Mouse (Mus musculus) stomach, adult 2 months (tissue): ENCODE results near the gene Tnpo2. TPM values are rescaled to one million over a fixed set of nuclear protein-coding genes. Genes with fewer than 3 reads are reported as not detected.

Experiments
- polyA plus RNA-seq: library from polyadenylated mRNA; depleted of rRNA; stranded (reverse); fragments of >200 nt; gene quantifications from 2 replicates; pipeline ENCODE4 v1.2.3, GENCODE M21; 2012; rRNA removed

Tnpo2 gene
- 18.8 and 27.1 TPM in 2 replicates for polyA plus RNA-seq

GRCm38 (mm10) chr8:85036718-85037365, at the start of gene Tnpo2:
Gene Tnpo2, plus strand, starts transcription at chr8:85036915.

GRCm38 (mm10) chr8:84990349-84990748, 46.4 kb upstream of the Tnpo2 start, which contains the start of gene Hook2:
Gene Hook2, plus strand, starts transcription at chr8:84990603.

GRCm38 (mm10) chr8:85014431-85014830, 22.3 kb upstream of the Tnpo2 start, which contains the start of gene Best2:
Gene Best2, minus strand, starts transcription at chr8:85014531.

GRCm38 (mm10) chr8:85025098-85025932, 11.4 kb upstream of the Tnpo2 start, which contains the start of gene Asna1:
Gene Asna1, minus strand, starts transcription at chr8:85025281.

GRCm38 (mm10) chr8:85026670-85027515, 9.8 kb upstream of the Tnpo2 start, which contains the start of gene Trir:
Gene Trir, plus strand, starts transcription at chr8:85026823.

GRCm38 (mm10) chr8:85059879-85060616, 23.3 kb downstream of the Tnpo2 start, which contains the start of gene Fbxw9:
Gene Fbxw9, plus strand, starts transcription at chr8:85060055.

GRCm38 (mm10) chr8:85067982-85068381, 31.3 kb downstream of the Tnpo2 start, which contains the start of gene Gm5741:
Gene Gm5741, minus strand, starts transcription at chr8:85067982.

GRCm38 (mm10) chr8:85071514-85072281, 35.0 kb downstream of the Tnpo2 start, which contains the start of gene Dhps:
Gene Dhps, plus strand, starts transcription at chr8:85071757.

GRCm38 (mm10) chr8:85080532-85081215, 44.0 kb downstream of the Tnpo2 start, which contains the start of gene Wdr83os:
Gene Wdr83os, plus strand, starts transcription at chr8:85080740.

GRCm38 (mm10) chr8:85081216-85081555, 44.5 kb downstream of the Tnpo2 start, which contains the start of gene Wdr83:
Gene Wdr83, minus strand, starts transcription at chr8:85081306.

GRCm38 (mm10) chr8:85083108-85083813, 46.5 kb downstream of the Tnpo2 start, which contains the start of gene Man2b1:
Gene Man2b1, plus strand, starts transcription at chr8:85083270.

Other genes with a start within 250 kb of the Tnpo2 start
- gene Nfix, start 236.6 kb upstream of the Tnpo2 start, polyA plus RNA-seq: 43.0 and 44.8 TPM in 2 replicates
- gene Dand5, start 214.1 kb upstream of the Tnpo2 start, polyA plus RNA-seq: 1.1 and 1.3 TPM in 2 replicates
- 20.5 and 114 TPM in 2 replicates for gene Gadd45gip1, start 205.4 kb upstream of the Tnpo2 start, polyA plus RNA-seq
- 34.5 and 34.7 TPM in 2 replicates for gene Rad23a, start 196.2 kb upstream of the Tnpo2 start, polyA plus RNA-seq
- gene Calr, start 190.0 kb upstream of the Tnpo2 start, polyA plus RNA-seq: 52.9 and 61.7 TPM in 2 replicates
- 21.9 and 25.5 TPM in 2 replicates for gene Farsa, start 179.9 kb upstream of the Tnpo2 start, polyA plus RNA-seq
- 0.08 and 0.22 TPM in 2 replicates for gene Syce2, start 164.8 kb upstream of the Tnpo2 start, polyA plus RNA-seq
- 101 and 137 TPM in 2 replicates for gene Gcdh, start 143.0 kb upstream of the Tnpo2 start, polyA plus RNA-seq
- gene Klf1, start 135.0 kb upstream of the Tnpo2 start, polyA plus RNA-seq: 0.06 and 0.34 TPM in 2 replicates
- gene Dnase2a, start 128.4 kb upstream of the Tnpo2 start, polyA plus RNA-seq: 8.6 and 9.6 TPM in 2 replicates
- gene Mast1, start 99.6 kb upstream of the Tnpo2 start, polyA plus RNA-seq: 0.41 and 0.72 TPM in 2 replicates
- gene Rtbdn, start 89.9 kb upstream of the Tnpo2 start, polyA plus RNA-seq: not detected in 2 replicates
- gene Gm49661, start 67.5 kb upstream of the Tnpo2 start, polyA plus RNA-seq: 0.89 TPM in 1 of 2 replicates, not detected in the other
- 79.1 and 81.4 TPM in 2 replicates for gene Prdx2, start 67.3 kb upstream of the Tnpo2 start, polyA plus RNA-seq
- gene Rnaseh2a, start 67.1 kb upstream of the Tnpo2 start, polyA plus RNA-seq: 17.6 and 24.3 TPM in 2 replicates
- 114 and 193 TPM in 2 replicates for gene Junb, start 58.2 kb upstream of the Tnpo2 start, polyA plus RNA-seq
- 14.5 and 15.1 TPM in 2 replicates for gene Hook2, start 46.3 kb upstream of the Tnpo2 start, polyA plus RNA-seq
- not detected in 2 replicates for gene Best2, start 22.4 kb upstream of the Tnpo2 start, polyA plus RNA-seq
- gene Asna1, start 11.6 kb upstream of the Tnpo2 start, polyA plus RNA-seq: 51.2 and 52.0 TPM in 2 replicates
- 27.6 and 47.2 TPM in 2 replicates for gene Trir, start 10.1 kb upstream of the Tnpo2 start, polyA plus RNA-seq
- gene Fbxw9, start 23.1 kb downstream of the Tnpo2 start, polyA plus RNA-seq: 31.9 and 42.6 TPM in 2 replicates
- gene Gm5741, start 31.1 kb downstream of the Tnpo2 start, polyA plus RNA-seq: 1.2 and 1.7 TPM in 2 replicates
- gene Dhps, start 34.8 kb downstream of the Tnpo2 start, polyA plus RNA-seq: 23.1 and 46.6 TPM in 2 replicates
- 67.2 and 75.2 TPM in 2 replicates for gene Wdr83os, start 43.8 kb downstream of the Tnpo2 start, polyA plus RNA-seq
- gene Wdr83, start 44.4 kb downstream of the Tnpo2 start, polyA plus RNA-seq: 8.4 and 11.5 TPM in 2 replicates
- gene Man2b1, start 46.4 kb downstream of the Tnpo2 start, polyA plus RNA-seq: 21.5 and 23.4 TPM in 2 replicates
- 0.05 and 0.06 TPM in 2 replicates for gene Zfp791, start 86.2 kb downstream of the Tnpo2 start, polyA plus RNA-seq
- gene Cks1brt, start 115.0 kb downstream of the Tnpo2 start, polyA plus RNA-seq: not detected in 2 replicates
- gene Olfr371, start 189.1 kb downstream of the Tnpo2 start, polyA plus RNA-seq: not detected in 2 replicates